Mouse (Mus musculus) Patski (cell line): ENCODE measurements around the gene Hrasls5. TPM values are rescaled to one million over a fixed set of nuclear protein-coding genes. Genes with fewer than 3 reads are reported as not detected.

ENCODE experiments used
- ATAC-seq: fragments of 100-300 bp; one replicate; pipeline ENCODE4 v1.8.0; 2021
- CTCF ChIA-PET: fragments of 350-600 bp; sonication (Branson Sonifier 250); formaldehyde crosslinking; loops from one replicate; lab custom pipeline; 2022; ENCODE audit warnings: inconsistent platforms; lab: Charles Lee
- POLR2A ChIA-PET: fragments of 350-600 bp; sonication (Branson Sonifier 250); formaldehyde crosslinking; loops from one replicate; lab custom pipeline; 2022; ENCODE audit warnings: antibody characterized with exemption, inconsistent platforms; lab: Charles Lee
- DNase-seq: peaks from one replicate; pipeline ENCODE4 v3.0.0-alpha.2; 2011; ENCODE audit warnings: low read depth, low spot score
- H3K27me3 ChIP-seq: fragments of 371-371 bp; one replicate; pipeline ENCODE4 v1.5.1; 2021
- CTCF ChIP-seq: fragments of 100-300 bp; IDR thresholded peaks from one replicate; pipeline ENCODE4 v1.5.1; 2021
- in situ Hi-C: fragments of 300-500 bp; cut with MboI; formaldehyde crosslinking; loops from 3 replicates; pipeline ENCODE4 v1.11.1; 2018; ENCODE audit warnings: low pct_unique_long_range_greater_than_20kb, mixed read lengths
- polyA plus RNA-seq: library from polyadenylated mRNA; unstranded; gene quantifications from one replicate; pipeline ENCODE4 v1.2.3, GENCODE M21; 2021

Hrasls5 gene
- polyA plus RNA-seq, 1 experiment from 2014 or later, result not detected

DNA sequence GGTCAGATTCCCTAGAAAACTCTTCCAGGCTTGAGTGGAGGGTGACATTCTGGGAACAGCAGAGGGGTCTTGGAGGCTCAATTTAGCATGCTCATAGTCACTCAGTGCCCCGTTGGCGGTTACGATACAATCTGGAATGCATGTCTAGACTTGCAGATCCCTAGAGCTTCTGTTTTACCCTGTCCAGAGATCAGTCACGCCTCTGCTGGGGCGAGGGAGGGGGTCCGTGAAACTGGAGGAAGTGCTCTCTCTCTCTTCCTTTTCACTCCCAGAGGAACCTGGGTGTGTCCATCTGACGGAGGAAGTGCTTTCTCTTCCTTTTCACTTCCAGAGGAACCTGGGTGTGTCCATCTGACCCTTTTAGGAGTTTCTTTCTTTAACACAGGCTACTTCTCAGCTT lies 29.2 kb upstream of the Hrasls5 start:
- in situ Hi-C loops, result no loop called here
- ATAC-seq (no peak), DNase-seq (no peak)
- H3K27me3 ChIP-seq, result no peaks in the 10 kb centered on the region
- TF ChIP-seq CTCF, result no peak
- CTCF ChIA-PET, result no interaction called here
- POLR2A ChIA-PET, result no interaction called here

DNA sequence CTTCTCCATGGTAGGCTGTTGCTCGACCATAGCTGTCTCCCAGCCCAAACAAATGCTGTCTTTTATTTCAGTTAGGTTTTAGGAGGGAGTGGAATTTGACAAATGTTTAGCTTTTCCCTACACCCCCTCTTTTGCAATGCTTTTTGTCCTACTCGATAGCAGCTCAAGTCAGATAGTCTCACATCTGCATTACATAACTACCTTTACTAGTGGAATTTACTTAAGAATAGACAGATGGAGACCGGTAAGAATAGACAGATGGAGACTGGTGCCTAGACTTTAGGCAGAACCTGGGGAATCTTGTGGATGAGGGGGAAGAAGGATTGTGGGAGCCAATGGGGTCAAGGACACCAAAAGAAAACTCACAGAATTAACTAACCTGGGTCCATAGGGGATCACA lies 28.7 kb upstream of the Hrasls5 start:
- CTCF ChIA-PET, result no interaction called here
- in situ Hi-C loops, result no loop called here
- DNase-seq (no peak), ATAC-seq (no peak)
- no peaks in the 10 kb centered on the region for H3K27me3 ChIP-seq
- TF ChIP-seq CTCF, result no peak
- POLR2A ChIA-PET, result no interaction called here

DNA sequence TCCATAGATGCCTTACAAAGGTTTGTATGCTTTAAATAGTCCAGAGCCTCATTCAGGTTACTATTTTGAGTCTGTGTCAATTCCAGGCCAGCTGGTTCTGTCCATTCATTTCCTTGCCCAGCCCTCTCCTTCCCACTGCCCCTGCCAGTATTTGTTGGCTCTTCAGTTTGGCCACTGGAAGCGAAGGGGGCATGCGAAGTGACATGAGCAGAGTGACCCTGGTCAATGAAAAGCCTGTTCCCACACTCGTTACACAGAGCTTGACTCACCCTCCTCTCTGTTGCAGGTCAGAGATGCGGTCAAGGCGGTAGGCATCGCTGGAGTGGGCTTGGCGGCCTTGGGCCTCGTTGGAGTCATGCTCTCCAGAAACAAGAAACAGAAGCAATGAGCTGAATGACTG lies 27.1 kb upstream of the Hrasls5 start:
- CTCF ChIA-PET, result interaction anchor here (0.9 to 1.7 kb wide), 3 partner anchors 11 to 33 kb away, joined by 3 to 4 read pairs (median 4); no protein-coding TSS in a partner anchor
- no peak for DNase-seq
- TF ChIP-seq CTCF, result no peak
- in situ Hi-C loops, result no loop called here
- no peak for ATAC-seq
- H3K27me3 ChIP-seq, result no peaks in the 10 kb centered on the region
- POLR2A ChIA-PET, result no interaction called here

DNA sequence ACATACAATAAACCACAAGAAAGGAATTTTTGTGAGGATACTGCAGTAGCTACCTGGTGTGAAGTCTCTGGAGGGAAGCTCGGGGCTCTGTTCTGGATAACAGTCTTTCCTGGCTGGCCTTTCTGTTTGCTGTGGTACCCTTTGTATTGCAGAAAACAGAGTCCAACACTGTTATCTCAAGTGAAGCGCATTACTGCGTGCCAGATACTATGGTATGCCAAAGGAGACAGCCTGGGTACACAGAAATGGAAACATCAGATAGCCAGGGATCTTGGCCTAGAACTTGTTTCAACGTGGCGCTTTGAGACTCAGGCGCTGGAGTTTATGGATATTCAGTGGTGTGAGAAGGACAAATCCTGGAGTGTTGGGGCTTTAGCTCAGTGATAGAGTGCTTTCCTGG lies 26.6 kb upstream of the Hrasls5 start:
- no peaks in the 10 kb centered on the region for H3K27me3 ChIP-seq
- ChIA-PET POLR2A (no interaction called here), CTCF (interaction anchor here (0.9 to 1.7 kb wide), 3 partner anchors 10 to 32 kb away, joined by 3 to 4 read pairs (median 4); no protein-coding TSS in a partner anchor)
- in situ Hi-C loops, result no loop called here
- DNase-seq (no peak), ATAC-seq (no peak)
- TF ChIP-seq CTCF, result no peak

DNA sequence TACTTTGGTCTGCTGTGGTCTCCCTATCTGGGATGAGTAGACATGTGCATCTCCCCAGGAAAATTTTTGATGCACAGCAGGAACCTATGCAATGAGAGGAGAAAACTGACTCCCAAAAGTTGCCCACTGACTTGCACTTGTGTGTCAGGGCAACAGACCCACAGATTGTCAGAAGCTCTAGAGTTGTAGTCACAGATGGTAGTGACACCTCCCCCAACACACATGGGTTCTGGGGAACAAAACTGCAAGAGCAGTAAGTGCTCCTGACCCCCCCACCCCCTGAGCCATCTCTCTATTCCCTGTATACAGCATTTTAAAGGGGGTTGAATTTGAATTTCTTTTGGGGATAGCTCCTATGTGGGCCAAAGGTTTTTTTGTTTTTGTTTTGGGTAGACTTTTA lies 21.5 kb upstream of the Hrasls5 start:
- no peak for TF ChIP-seq CTCF
- ATAC-seq, result no peak
- in situ Hi-C loops, result no loop called here
- no peak for DNase-seq
- CTCF ChIA-PET, result interaction anchor here (0.6 to 1.5 kb wide), 6 partner anchors 8 to 149 kb away, joined by 3 to 4 read pairs (median 3); no protein-coding TSS in a partner anchor
- POLR2A ChIA-PET, result interaction anchor here (0.9 kb wide), 1 partner anchor 45 kb away, joined by 4 read pairs; no protein-coding TSS in a partner anchor
- no peaks in the 10 kb centered on the region for H3K27me3 ChIP-seq

DNA sequence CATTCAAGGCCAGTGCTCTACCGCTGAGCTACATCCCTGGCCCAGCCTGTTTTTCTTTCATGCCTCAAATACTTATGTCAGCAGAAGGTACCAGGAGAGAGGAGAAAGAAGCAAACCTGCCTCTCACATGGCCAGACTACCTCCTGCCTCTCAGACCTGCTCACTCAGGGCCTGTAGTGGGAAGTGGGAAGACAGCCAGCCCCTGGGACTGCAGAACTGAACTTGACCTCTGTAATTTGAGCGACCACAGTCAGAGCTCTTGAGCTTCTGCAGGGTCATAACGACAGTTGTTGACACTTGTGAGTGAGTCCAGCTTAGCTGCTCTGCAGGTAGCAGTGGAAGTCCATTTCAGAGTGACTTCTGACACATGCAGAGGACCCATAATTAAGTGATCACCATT lies 20.3 kb upstream of the Hrasls5 start:
- DNase-seq (no peak), ATAC-seq (no peak)
- CTCF ChIA-PET, result no interaction called here
- H3K27me3 ChIP-seq, result peaks cover 3% of the 10 kb centered on the region
- in situ Hi-C loops, result no loop called here
- TF ChIP-seq CTCF, result no peak
- POLR2A ChIA-PET, result interaction anchor here (1.1 kb wide), 1 partner anchor 38 kb away, joined by 4 read pairs; no protein-coding TSS in a partner anchor

DNA sequence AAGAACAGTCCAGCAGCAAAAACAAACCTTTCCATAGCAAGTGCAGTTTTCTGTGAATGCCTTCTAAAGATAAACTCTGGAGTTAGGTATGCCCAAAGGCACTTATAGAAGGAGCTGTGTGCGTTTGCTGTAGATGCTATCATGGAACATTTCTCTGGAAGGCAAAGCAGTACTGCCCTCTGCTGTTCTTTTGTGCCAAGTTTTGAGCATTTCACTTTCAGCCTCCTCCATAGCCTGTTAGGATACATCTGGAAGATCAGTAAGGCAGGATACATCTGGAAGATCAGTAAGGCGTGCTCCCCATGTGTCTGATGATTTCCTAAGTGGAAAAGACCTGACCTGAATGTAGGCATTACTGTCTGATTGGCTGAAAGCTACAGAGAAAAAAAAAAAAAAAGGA lies 16.8 kb upstream of the Hrasls5 start:
- peak; percentile 80 for TF ChIP-seq CTCF
- DNase-seq (no peak), ATAC-seq (peak; percentile 73)
- ChIA-PET CTCF (interaction anchor here (0.7 to 3.1 kb wide), 15 partner anchors 10 to 155 kb away, joined by 3 to 24 read pairs (median 5); partner anchors contain the start of genes Lgals12 and Pla2g16), POLR2A (interaction anchor here (0.6 to 1.0 kb wide), 2 partner anchors 64 to 621 kb away, joined by 4 to 6 read pairs; no protein-coding TSS in a partner anchor)
- in situ Hi-C loops, result loop anchor here (5.0 kb wide), 2 partner anchors 63 to 148 kb away; no protein-coding TSS in a partner anchor
- peaks cover 6% of the 10 kb centered on the region for H3K27me3 ChIP-seq

DNA sequence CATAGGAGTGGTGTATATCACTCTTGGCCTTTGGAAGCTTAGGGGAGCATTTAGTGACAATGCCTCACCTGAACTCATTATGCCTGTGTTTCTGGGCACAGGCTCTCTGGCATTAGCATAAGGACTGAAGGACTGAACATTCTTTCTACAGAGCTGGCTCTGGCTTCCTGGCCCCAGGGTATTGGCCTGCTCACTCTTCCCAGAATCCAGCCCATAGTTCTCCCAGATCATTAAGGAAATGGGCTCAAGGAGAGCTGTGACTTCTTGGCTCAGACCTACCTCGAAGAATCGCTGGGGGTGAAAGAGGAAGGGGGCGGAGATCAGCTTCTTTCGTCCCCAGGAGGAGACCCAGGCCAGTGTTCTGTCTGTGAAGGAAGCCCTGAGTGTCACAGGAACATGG lies 13.9 kb upstream of the Hrasls5 start:
- TF ChIP-seq CTCF, result no peak

DNA sequence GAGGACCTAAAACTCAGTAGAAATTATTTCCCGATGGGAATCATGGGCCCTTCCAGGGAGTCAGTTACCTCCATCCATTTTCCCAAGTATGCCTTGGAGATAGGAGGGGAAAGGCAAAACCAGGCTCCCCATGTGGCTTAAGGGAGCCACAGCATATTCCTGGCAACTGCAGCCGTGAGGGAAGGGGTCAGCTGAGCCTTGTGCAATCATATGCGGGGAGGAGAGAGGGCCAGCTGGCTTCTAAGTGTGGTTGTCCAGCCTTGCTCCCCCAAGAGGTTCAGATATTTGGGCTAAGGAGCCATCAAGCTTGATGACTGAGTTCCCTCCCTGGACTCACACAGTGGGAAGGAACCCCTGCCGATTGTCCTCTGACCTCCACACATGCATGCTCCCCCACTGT lies 10.8 kb upstream of the Hrasls5 start:
- DNase-seq (no peak), ATAC-seq (no peak)
- ChIA-PET POLR2A (no interaction called here), CTCF (no interaction called here)
- no peak for TF ChIP-seq CTCF
- in situ Hi-C loops, result loop anchor here (25.0 kb wide), 1 partner anchor 364 kb away; the partner anchor contains the start of gene Naa40
- peaks cover 6% of the 10 kb centered on the region for H3K27me3 ChIP-seq

More for the DNA sequence above, 13.9 kb upstream of the Hrasls5 start:
- in situ Hi-C loops, result loop anchor here (5.0 kb wide), 2 partner anchors 66 to 151 kb away; no protein-coding TSS in a partner anchor
- ChIA-PET POLR2A (no interaction called here), CTCF (interaction anchor here (0.7 to 1.2 kb wide), 4 partner anchors 8 to 162 kb away, joined by 3 to 6 read pairs (median 4); no protein-coding TSS in a partner anchor)
- no peak for ATAC-seq
- DNase-seq, result no peak
- peaks cover 6% of the 10 kb centered on the region for H3K27me3 ChIP-seq

DNA sequence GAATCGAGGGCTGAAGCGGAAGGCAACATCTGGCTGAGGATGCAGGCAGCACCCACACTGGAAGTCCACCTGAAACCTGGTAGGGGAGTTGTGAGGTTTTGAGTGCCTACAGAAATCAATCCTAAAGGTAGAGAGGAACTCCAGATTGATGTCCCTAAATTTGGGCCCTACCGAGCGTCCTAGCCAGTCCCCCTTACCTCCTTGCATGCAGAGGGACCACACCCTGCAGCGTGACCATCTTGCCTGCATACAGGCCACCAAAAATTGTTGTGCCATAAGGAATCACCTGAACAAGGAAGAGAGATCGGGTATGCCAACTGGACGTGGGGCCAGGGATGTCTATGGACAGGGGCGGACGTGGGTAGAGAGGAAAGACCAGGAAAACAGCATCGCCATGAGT lies 8.2 kb upstream of the Hrasls5 start:
- DNase-seq (no peak), ATAC-seq (no peak)
- in situ Hi-C loops, result loop anchor here (25.0 kb wide), 1 partner anchor 367 kb away; the partner anchor contains the start of gene Naa40
- ChIA-PET CTCF (interaction anchor here (0.9 kb wide), 1 partner anchor 14 kb away, joined by 3 read pairs; no protein-coding TSS in a partner anchor), POLR2A (no interaction called here)
- TF ChIP-seq CTCF, result no peak
- peaks cover 7% of the 10 kb centered on the region for H3K27me3 ChIP-seq

DNA sequence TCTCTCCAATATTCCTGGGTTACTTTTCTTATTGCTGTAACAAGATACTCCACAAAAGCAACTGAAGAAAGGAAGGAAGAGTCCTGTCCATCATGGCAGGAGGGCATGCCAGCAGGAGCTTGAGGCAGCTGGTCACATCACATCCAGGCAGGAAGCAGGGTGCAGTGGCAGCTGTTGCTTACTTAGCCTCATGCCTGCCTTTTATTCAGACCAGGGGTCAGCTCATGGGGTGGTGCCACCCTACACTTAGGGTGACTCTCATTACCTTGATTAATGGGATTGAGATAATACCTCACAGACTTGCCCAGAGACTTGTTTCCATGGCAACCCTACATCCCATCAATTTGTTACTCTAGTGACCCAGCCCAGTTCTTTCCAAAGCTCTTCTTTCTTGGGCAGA lies 7.3 kb upstream of the Hrasls5 start:
- DNase-seq (no peak), ATAC-seq (no peak)
- ChIA-PET POLR2A (no interaction called here), CTCF (interaction anchor here (1.7 to 2.2 kb wide), 2 partner anchors 9 to 13 kb away, joined by 5 to 7 read pairs; no protein-coding TSS in a partner anchor)
- TF ChIP-seq CTCF, result no peak
- H3K27me3 ChIP-seq, result peaks cover 7% of the 10 kb centered on the region
- in situ Hi-C loops, result loop anchor here (25.0 kb wide), 1 partner anchor 368 kb away; the partner anchor contains the start of gene Naa40
